Mouse (Mus musculus) gastrocnemius, adult 8-10 months (tissue): ENCODE data around the gene Hadh. TPM values are rescaled to one million over a fixed set of nuclear protein-coding genes. Genes with fewer than 3 reads are reported as not detected.

Source experiments
- DNase-seq, 2 experiments: peaks; one replicate each; pipeline ENCODE4 v3.0.0; 2022; ENCODE audit warnings: low spot score in 2 of 2
- total RNA-seq, 4 experiments: library from RNA; stranded (reverse); gene quantifications; 2 replicates each; pipeline ENCODE4 v1.2.4; 2022

The Hadh gene
- 100 to 1,000 TPM; 133 to 163 (median 155) TPM for total RNA-seq

GRCm38 (mm10) chr3:131271559-131272373 is at the start of gene Hadh:
Gene Hadh (minus strand): TSS chr3:131272101.
- peak; percentile 71 to 84 for DNase-seq

- DNase-seq = peak; percentile 54 to 65
Observed at GRCm38 (mm10) chr3:131320184-131320583, 48.3 kb upstream of the Hadh start.

- no peak for DNase-seq
Observed at GRCm38 (mm10) chr3:131318211-131318610, 46.3 kb upstream of the Hadh start.

GRCm38 (mm10) chr3:131317126-131317525 is 45.2 kb upstream of the Hadh start:
- DNase-seq = no peak

- no peak for DNase-seq
Observed at GRCm38 (mm10) chr3:131315957-131316510, 44.1 kb upstream of the Hadh start.

- DNase-seq = no peak
Observed at GRCm38 (mm10) chr3:131312340-131312739, 40.4 kb upstream of the Hadh start.

- DNase-seq = no peak
Observed at GRCm38 (mm10) chr3:131310572-131310971, 38.7 kb upstream of the Hadh start.

GRCm38 (mm10) chr3:131307811-131308210 is 35.9 kb upstream of the Hadh start:
- no peak for DNase-seq

- DNase-seq = no peak
Observed at GRCm38 (mm10) chr3:131306255-131306654, 34.4 kb upstream of the Hadh start.

- no peak for DNase-seq
Observed at GRCm38 (mm10) chr3:131303320-131303714, 31.4 kb upstream of the Hadh start.

GRCm38 (mm10) chr3:131302452-131303319 is 30.8 kb upstream of the Hadh start, which contains the start of gene Cyp2u1:
Gene Cyp2u1 (minus strand): TSS chr3:131303227.
- peak; percentile 85 to 87 for DNase-seq

GRCm38 (mm10) chr3:131299908-131300307 is 28.0 kb upstream of the Hadh start:
- no peak for DNase-seq

- DNase-seq = no peak
Observed at GRCm38 (mm10) chr3:131299078-131299477, 27.2 kb upstream of the Hadh start.

- DNase-seq = no peak
Observed at GRCm38 (mm10) chr3:131296893-131297292, 25.0 kb upstream of the Hadh start.

- no peak for DNase-seq
Observed at GRCm38 (mm10) chr3:131295513-131296200, 23.8 kb upstream of the Hadh start.

GRCm38 (mm10) chr3:131294503-131294902 is 22.6 kb upstream of the Hadh start:
- no peak for DNase-seq

GRCm38 (mm10) chr3:131292959-131293358 is 21.1 kb upstream of the Hadh start:
- no peak for DNase-seq

GRCm38 (mm10) chr3:131292349-131292748 is 20.4 kb upstream of the Hadh start:
- no peak for DNase-seq

GRCm38 (mm10) chr3:131291890-131292289 is 20.0 kb upstream of the Hadh start:
- DNase-seq = no peak

- DNase-seq = no peak
Observed at GRCm38 (mm10) chr3:131274151-131274550, 2.2 kb upstream of the Hadh start.

GRCm38 (mm10) chr3:131272374-131273100 is 636 bp upstream of the Hadh start:
- DNase-seq = no peak
